Mouse (Mus musculus): Measurements from ENCODE around the gene Ppp1r14d.

- TF ChIP-seq CTCF (IDR thresholded peaks at IDR 0.05; ENCODE audit: extremely low read depth, insufficient read depth, insufficient read length, insufficient replicate concordance): no peak
- no peak for TF ChIP-seq POLR2A (IDR thresholded peaks at IDR 0.05; ENCODE audit: low read depth, low read length)
Measured at GRCm38 (mm10) chr2:119277810-119278209, 48.1 kb upstream of the Ppp1r14d start.
